Mouse (Mus musculus): ENCODE measurements around the gene Vmn1r198. TPM values are rescaled to one million over a fixed set of nuclear protein-coding genes. Genes with fewer than 3 reads are reported as not detected.
"Not testable (repeated sequence)": the region's sequence is repeated elsewhere in the genome, so short reads cannot be mapped to it uniquely, and the experiment has no call there.

Gene Vmn1r198
- not detected for total RNA-seq (2021)
- long read RNA-seq, experiment 1: 0 reads
- long read RNA-seq, experiment 2: 0 reads

DNA sequence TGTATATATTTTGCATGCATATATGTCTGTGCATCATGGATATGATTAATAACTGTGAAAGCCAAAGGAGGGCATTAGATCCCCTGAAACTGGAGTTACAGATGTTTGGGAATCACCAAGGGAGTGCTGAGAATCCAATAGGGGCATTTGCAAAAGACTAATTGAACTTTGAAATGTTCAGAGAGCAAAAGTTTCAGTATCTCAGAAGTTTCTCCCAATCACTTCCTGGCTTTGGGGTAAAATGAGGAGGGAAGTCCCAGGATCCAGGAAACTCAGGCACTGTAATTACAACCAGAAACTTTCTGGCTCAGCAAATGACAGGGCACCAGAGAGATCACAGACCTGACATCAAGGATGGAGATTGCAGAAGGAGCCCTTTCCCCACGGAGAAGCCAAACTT lies at the start of gene Vmn1r198:
TSS of gene Vmn1r198 (plus strand) at position 301 of the 400 bp plus-strand sequence.
- intact Hi-C loops (cut with DNase I; ENCODE audit: low total_unique reads): no loop called here
- DNase-seq: no peak

DNA sequence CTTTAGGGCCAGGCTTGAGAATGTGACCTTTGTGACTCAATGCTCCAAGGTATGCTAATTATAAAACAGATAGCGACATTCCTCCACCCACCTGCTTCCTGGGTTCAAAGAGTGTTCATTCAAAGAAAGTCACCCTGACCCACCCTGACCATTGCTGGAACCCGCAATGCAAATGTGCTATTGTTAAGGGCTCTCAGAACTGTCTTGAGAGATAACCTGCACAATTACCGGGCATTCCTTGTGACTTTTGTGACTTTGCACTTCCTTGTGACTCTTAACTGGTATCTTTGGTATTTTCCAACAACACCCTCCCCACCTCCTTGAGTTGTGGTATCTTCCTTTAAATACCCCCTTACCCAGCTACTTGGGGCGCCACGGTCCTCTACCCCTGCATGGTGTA lies 42.1 kb upstream of the Vmn1r198 start:
- intact Hi-C loops (cut with DNase I; ENCODE audit: low total_unique reads); DNase-seq: not testable (repeated sequence)

DNA sequence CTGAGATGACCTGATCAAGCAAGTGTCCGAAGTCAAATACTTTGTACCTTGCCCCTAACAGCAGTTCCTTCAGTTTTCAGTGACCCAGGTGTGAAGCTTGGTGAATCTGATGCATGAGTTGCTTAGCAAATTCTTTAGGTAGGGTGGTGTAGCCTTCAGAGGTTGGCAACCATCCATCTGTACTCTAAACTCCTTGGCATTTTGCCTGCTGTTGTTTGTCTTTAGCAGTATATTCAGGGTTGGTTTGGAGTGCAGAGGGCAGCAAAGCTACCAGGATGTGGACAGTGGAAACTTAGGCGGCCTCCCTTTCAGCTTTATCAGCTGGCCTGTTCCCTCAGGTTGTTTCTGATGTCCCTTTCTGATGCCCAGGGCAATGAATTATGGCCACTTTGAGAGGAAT lies 34.8 kb upstream of the Vmn1r198 start:
- intact Hi-C loops (cut with DNase I; ENCODE audit: low total_unique reads): no loop called here
- no peak for DNase-seq

DNA sequence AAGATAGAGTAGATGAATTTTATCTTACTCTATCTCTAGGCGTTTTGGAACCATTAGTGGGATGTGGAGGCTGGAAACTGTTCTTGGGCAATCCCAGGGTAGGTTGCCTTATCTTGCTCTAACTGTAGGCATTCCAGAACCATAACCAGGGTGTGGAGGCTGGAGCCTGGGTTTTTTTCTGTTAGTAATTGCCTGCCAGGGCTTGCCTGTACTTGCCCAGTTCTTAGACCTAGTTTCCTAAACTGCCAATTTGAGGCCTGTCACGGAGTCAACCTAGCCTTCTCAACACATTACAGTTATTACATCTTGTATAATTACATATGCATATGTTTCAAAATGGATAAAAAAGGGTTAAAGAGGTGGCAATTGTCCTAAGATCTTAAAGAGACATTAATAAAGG lies 32.8 kb upstream of the Vmn1r198 start:
- no peak for DNase-seq
- intact Hi-C loops (cut with DNase I; ENCODE audit: low total_unique reads): no loop called here

DNA sequence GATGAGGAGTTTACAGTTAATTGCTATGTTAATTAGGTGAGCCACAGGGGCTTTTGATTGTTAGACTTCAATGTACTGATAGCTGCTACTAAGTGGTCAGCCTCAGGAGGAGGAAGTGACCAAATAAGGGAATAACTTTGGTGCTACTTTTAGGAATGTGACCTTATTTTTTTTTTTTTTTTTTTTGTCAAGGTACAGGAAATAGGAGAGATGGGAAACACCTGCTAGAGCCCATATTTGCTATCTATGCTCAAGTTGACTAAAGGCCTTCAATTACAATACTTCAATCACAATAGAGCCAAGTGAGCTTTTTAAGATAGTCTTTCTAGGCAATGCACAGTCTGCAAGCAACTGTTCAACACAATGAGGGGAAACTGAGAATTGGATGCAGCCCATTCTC lies 30.1 kb upstream of the Vmn1r198 start:
- intact Hi-C loops (cut with DNase I; ENCODE audit: low total_unique reads): no loop called here
- no peak for DNase-seq

DNA sequence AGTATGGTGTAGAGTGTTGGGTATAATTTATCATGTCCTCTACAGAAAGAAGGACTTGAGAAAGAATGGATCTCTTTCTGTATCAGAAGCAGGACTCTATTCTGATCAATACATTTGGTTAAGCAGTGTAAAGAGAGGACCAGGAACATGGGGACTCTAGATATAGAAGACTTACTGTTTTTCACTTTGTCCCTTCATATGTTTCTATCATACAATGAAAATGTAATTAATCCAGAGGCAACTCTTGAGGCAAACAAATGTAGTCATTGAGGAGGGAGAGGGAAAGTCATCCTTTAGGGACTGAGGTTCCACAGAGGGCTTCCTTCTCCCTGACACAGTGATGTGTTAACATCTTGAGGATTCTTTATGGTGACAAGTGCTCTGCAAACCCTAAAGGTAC lies 25.9 kb upstream of the Vmn1r198 start, which contains the start of gene Vmn1r197:
TSS of gene Vmn1r197 (plus strand) at position 301 of the 400 bp plus-strand sequence.
- intact Hi-C loops (cut with DNase I; ENCODE audit: low total_unique reads): no loop called here
- no peak for DNase-seq

DNA sequence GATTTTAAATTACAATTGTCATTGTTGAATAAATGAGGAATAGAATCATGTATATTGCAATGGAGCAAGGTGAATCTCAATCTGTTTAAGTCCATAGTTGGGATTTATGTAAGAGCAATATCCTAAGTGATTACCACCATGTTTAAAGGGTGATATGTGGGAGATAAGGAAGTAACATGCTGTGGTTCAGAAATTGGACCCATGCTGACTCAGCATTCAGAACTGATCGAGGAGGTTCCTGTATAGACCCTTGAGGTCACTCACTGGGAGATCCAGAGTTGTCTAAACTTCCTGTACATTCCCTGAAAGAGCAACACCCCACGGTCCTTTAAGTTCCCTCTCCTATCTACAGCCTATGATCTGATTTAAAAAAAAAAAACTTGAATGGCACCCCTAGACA lies 16.9 kb upstream of the Vmn1r198 start:
- intact Hi-C loops (cut with DNase I; ENCODE audit: low total_unique reads): no loop called here

DNA sequence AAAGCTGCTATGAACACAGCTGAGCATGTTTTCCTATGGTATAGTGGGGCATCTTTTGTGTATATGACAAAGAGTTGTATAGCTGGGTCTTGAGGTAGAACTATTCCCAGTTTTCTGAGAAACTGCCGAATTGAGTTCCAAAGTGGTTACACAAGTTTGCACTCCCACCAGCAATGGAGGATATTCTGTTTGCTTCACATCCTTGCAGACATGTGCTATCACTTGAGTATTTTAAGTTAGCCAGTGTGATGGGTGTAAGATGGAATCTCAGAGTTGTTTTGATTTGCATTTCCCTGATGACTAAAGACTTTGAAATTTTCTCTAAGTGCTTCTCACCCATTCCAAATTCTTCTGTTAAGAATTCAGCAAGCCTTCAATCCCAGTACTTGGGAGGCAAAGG lies 14.6 kb upstream of the Vmn1r198 start:
- intact Hi-C loops (cut with DNase I; ENCODE audit: low total_unique reads): no loop called here
- no peak for DNase-seq

More for the DNA sequence above, 16.9 kb upstream of the Vmn1r198 start:
- no peak for DNase-seq

DNA sequence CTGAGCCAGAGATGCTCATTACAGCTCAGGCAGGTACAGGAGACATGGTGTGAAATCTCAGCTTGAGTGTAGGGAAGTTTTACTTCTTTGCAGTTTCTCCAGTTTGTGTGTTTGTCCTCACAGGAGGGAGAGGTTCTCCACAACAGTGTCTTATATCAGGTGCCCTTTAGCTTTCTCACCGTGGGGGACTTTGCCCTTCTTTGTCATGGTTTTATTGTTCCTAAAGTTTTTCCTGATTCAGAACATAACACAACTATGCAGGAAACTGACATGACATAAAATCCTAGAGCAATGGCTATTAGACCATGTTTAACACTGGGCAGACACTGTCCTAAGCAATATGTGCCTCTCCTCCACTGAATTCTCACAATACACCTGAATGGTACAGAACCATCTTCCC lies 649 bp downstream of the Vmn1r198 start:
- DNase-seq: no peak
- intact Hi-C loops (cut with DNase I; ENCODE audit: low total_unique reads): no loop called here

DNA sequence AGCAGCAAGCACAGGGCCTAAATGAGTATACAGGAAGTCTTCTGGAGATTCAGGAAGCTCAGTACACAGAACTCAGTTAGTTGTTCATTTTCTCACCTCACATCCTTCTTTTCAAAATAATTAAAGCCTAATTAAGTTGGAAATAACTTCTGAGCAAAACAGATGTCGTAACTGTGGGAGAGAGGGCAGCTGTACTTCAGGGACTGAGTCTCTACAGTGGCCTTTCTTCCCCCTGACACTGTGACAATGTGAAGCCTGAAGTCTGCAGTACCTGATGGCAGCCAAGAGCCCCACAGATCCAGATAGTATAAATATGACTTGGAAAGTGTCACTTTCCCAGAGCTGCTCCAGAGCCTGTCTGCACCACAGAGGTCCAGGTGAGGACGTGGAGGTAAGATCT lies 29.4 kb downstream of the Vmn1r198 start, which contains the start of gene Vmn1r199:
TSS of gene Vmn1r199 (plus strand) at position 301 of the 400 bp plus-strand sequence.
- DNase-seq: no peak
- intact Hi-C loops (cut with DNase I; ENCODE audit: low total_unique reads): no loop called here

DNA sequence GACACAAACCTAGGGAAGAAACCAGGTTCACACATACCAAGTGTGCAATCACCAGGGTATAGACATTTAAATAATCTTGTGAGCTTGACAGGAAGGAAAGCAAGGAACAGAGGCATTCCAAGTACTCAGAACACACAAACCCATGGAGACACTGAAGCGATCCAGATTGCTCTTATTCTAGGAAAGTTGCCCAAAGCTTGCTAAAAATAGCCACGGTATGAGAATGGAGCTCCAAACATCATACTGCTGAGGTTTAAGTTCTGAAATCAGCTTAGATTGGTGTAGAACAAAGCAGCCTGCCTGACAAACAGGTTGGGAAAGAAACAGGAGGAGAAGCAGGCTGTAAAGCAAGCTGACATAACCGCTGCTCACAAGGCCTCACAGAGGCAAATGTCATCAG lies 31.0 kb downstream of the Vmn1r198 start:
- DNase-seq; intact Hi-C loops (cut with DNase I; ENCODE audit: low total_unique reads): not testable (repeated sequence)

DNA sequence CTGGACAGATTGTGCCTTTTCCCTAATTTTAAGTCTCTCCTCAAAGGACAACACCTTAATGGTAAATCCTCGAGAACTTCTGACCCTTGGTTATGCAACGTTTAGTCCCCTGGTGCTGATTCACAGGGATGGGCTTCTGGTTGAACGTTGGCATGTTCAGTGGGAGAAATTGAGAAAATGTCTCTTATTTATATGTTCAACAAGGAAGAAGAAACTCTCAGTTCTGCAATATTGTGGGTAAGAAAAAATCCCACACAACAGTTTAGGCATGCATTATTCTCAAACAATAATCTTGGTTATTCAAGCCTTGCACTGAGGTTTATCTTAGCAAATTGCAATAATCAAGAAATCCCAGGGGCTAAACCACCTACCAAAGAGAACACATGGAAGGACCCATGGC lies 33.2 kb downstream of the Vmn1r198 start:
- DNase-seq: no peak
- intact Hi-C loops (cut with DNase I; ENCODE audit: low total_unique reads): no loop called here

DNA sequence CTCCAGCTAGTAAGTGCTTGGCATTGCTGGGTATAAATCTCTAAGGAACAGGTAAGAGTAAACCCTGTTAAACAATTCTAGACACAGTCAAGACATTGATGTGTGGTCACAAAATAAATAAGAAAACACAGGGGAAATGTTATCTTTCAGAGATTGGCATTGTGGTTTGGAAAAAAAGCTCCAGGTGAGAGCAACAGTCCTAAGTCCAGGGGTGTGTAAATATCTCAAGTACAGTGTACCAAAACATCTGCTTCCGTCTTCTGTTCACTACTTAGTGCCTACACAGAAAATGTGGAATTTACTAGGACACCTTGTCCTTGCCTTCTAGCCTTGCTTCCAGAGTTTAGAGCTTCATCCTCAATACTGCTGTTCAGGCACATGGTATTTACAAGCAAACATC lies 36.9 kb downstream of the Vmn1r198 start:
- DNase-seq: no peak
- intact Hi-C loops (cut with DNase I; ENCODE audit: low total_unique reads): no loop called here

DNA sequence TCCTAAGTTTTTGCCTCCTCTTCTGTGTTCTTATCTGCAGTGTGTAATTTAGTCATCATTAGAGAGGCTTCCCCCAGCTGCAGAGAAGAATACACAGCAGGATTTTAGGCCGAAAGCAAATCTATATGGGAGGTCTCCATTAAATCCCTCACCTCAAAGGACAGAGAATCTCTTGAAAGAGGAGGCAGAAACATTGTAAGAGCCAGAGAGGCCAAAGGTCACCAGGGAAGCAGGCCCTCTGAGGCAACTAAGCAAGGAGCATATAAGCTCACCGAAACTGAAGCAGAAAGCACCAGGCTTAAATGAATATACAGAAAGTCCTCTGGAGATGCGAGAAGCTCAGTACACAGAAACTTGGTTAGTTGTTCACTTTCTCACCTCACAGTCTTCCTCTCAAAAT lies 39.9 kb downstream of the Vmn1r198 start, which contains the start of gene Vmn1r200:
TSS of gene Vmn1r200 (plus strand) at position 301 of the 400 bp plus-strand sequence.
- intact Hi-C loops (cut with DNase I; ENCODE audit: low total_unique reads): no loop called here
- DNase-seq: no peak

DNA sequence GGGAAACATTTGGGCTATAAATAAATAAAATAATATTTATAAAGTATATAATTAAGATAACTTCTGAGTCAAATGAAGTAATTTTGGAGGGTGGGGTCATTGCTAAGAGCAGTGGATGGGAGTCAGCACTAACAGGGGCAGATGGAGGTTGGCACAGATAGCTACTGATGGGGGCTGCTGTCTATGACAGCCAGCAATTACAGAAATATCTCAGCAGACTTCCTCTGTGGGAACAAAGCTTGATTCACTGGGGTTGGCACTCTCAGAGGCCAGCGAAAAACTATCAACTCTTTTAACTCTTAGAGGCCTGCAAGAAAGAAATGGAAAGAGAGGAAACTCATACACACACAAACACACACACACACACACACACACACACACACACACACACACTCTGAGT lies 52.8 kb downstream of the Vmn1r198 start:
- intact Hi-C loops (cut with DNase I; ENCODE audit: low total_unique reads): no loop called here

More for the DNA sequence above, 52.8 kb downstream of the Vmn1r198 start:
- DNase-seq: no peak

Other genes with a start within 250 kb of the Vmn1r198 start
- not detected for gene Vmn1r189, start 244.5 kb upstream of the Vmn1r198 start, total RNA-seq (2021)
- gene Vmn1r191, start 166.4 kb upstream of the Vmn1r198 start, total RNA-seq (2021): not detected
- not detected for gene Vmn1r192, start 159.2 kb upstream of the Vmn1r198 start, total RNA-seq (2021)
- not detected for gene Vmn1r193, start 127.2 kb upstream of the Vmn1r198 start, total RNA-seq (2021)
- gene Vmn1r194, start 106.1 kb upstream of the Vmn1r198 start, total RNA-seq (2021): not detected
- not detected for gene Vmn1r195, start 79.8 kb upstream of the Vmn1r198 start, total RNA-seq (2021)
- not detected for gene Vmn1r196, start 60.4 kb upstream of the Vmn1r198 start, total RNA-seq (2021)
- not detected for gene Vmn1r197, start 25.8 kb upstream of the Vmn1r198 start, total RNA-seq (2021)
- not detected for gene Vmn1r199, start 29.5 kb downstream of the Vmn1r198 start, total RNA-seq (2021)
- gene Vmn1r200, start 40.0 kb downstream of the Vmn1r198 start, total RNA-seq (2021): not detected
- not detected for gene Vmn1r201, start 121.6 kb downstream of the Vmn1r198 start, total RNA-seq (2021)
- not detected for gene Vmn1r202, start 155.0 kb downstream of the Vmn1r198 start, total RNA-seq (2021)
- gene Vmn1r203, start 167.8 kb downstream of the Vmn1r198 start, total RNA-seq (2021): not detected
- not detected for gene Vmn1r204, start 202.8 kb downstream of the Vmn1r198 start, total RNA-seq (2021)
- gene Vmn1r205, start 242.6 kb downstream of the Vmn1r198 start, total RNA-seq (2021): not detected

All from gastrocnemius, postnatal 14 days (tissue).